Mouse (Mus musculus) limb, embryonic 13.5 days (tissue): Measurements from ENCODE around the gene Hist1h1d. TPM values are rescaled to one million over a fixed set of nuclear protein-coding genes. Genes with fewer than 3 reads are reported as not detected.
"Not testable (repeated sequence)": the region's sequence is repeated elsewhere in the genome, so short reads cannot be mapped to it uniquely, and the experiment has no call there.

Experiments
- ATAC-seq: fragments of 200-750 bp; cut with Nextera tagmentation; 2 replicates; pipeline ENCODE4 v1.8.0; 2017; ENCODE audit warnings: low read depth, moderate number of reproducible peaks, moderate TSS enrichment; ENCODE audit not compliant: low FRiP score
- H3K27ac ChIP-seq: fragments of 300-500 bp; sonication (generic); 2 replicates; pipeline ENCODE4 v1.5.1; 2015; ENCODE audit warnings: inconsistent platforms, mild to moderate bottlenecking, moderate library complexity
- H3K27me3 ChIP-seq: fragments of 300-500 bp; sonication (generic); 2 replicates; pipeline ENCODE4 v1.6.1; 2015; ENCODE audit warnings: mild to moderate bottlenecking, inconsistent platforms
- H3K36me3 ChIP-seq: fragments of 300-500 bp; sonication (generic); 2 replicates; pipeline ENCODE4 v1.6.1; 2015; ENCODE audit warnings: inconsistent platforms, mild to moderate bottlenecking, moderate library complexity
- H3K4me1 ChIP-seq: fragments of 300-500 bp; sonication (generic); 2 replicates; pipeline ENCODE4 v1.6.1; 2015; ENCODE audit warnings: inconsistent platforms
- H3K4me2 ChIP-seq: fragments of 300-500 bp; sonication (generic); replicated peaks from 2 replicates; pipeline ENCODE4 v1.6.1; 2015; ENCODE audit warnings: inconsistent platforms, mild to moderate bottlenecking, moderate library complexity
- H3K4me3 ChIP-seq: fragments of 300-500 bp; sonication (generic); 2 replicates; pipeline ENCODE4 v1.5.1; 2015; ENCODE audit warnings: moderate library complexity, mild to moderate bottlenecking, inconsistent platforms
- H3K9ac ChIP-seq: fragments of 300-500 bp; sonication (generic); 2 replicates; pipeline ENCODE4 v1.6.1; 2015; ENCODE audit warnings: mild to moderate bottlenecking, inconsistent platforms
- H3K9me3 ChIP-seq: fragments of 300-500 bp; sonication (generic); 2 replicates; pipeline ENCODE4 v1.6.1; 2016; ENCODE audit warnings: inconsistent platforms
- WGBS: fragments of 180-500 bp; shearing (Covaris S2); methylation state at CpG from one replicate; pipeline ENCODE4 v1.1.7; 2015; 5-methylcytosine and 5-hydroxymethylcytosine counted together
- polyA plus RNA-seq: library from polyadenylated mRNA; unstranded; fragments of >200 nt; fragmentation: Nextera tagmentation; extraction: Ambion mirVana; gene quantifications from 2 replicates; pipeline ENCODE4 v1.2.1, GENCODE M21; 2015

Hist1h1d gene
- polyA plus RNA-seq, 1 experiment from 2014 or later, result 0.46 TPM

GRCm38 (mm10) chr13:23541497-23541896 lies 11.6 kb upstream of the Hist1h1d start:
- no peak overlapping the region for H3K4me2 ChIP-seq
- H3K36me3 ChIP-seq, result no peaks in the 10 kb centered on the region
- no peak overlapping the region for H3K27ac ChIP-seq
- no peak for ATAC-seq
- no peak overlapping the region for H3K4me3 ChIP-seq
- H3K9me3 ChIP-seq, result no peaks in the 10 kb centered on the region
- WGBS, result 80% methylated on average over 3 of the region's 3 CpGs
- no peak overlapping the region for H3K9ac ChIP-seq
- no peaks in the 10 kb centered on the region for H3K27me3 ChIP-seq
- peaks cover 25% of the 10 kb centered on the region for H3K4me1 ChIP-seq

GRCm38 (mm10) chr13:23542225-23542980 lies 10.7 kb upstream of the Hist1h1d start:
- peak overlapping the region; percentile 86 for H3K27ac ChIP-seq
- H3K36me3 ChIP-seq, H3K9me3 ChIP-seq, ATAC-seq, H3K27me3 ChIP-seq: not testable (repeated sequence)
- peaks cover 17% of the 10 kb centered on the region for H3K4me1 ChIP-seq
- peak overlapping the region; percentile 50 for H3K4me3 ChIP-seq
- peak overlapping the region; percentile 67 for H3K9ac ChIP-seq
- 7% methylated on average over 3 of the region's 3 CpGs for WGBS
- H3K4me2 ChIP-seq, result peak overlapping the region; percentile 73

DNA sequence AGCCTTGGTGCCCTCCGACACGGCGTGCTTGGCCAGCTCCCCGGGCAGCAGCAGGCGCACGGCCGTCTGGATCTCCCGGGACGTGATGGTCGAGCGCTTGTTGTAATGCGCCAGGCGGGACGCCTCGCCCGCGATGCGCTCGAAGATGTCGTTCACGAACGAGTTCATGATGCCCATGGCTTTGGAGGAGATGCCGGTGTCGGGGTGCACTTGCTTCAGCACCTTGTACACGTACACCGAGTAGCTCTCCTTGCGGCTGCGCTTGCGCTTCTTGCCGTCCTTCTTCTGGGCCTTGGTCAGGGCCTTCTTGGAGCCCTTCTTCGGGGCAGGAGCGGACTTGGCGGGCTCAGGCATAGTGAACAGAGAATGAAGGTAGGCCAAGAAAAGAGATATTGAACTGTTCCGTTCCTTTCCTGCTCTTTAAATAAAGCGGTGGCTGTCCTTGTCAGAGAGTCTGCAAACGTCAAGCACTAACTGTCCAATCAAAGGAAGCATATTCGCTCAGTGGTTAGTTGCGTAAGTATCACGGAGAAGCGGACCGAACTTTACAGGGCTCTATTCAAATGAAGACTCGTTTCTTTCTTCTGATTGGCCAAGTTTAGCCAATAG lies 10.0 kb upstream of the Hist1h1d start, which contains the start of gene Hist1h2bh:
Gene Hist1h2bh (minus strand): TSS at position 394 of the 609 bp plus-strand sequence.
- Histone ChIP-seq H3K4me2 (peak within 1 kb of the TSS; percentile 73), H3K27ac (peak within 1 kb of the TSS; percentile 95), H3K9ac (peak within 1 kb of the TSS; percentile 67), H3K4me3 (peak within 1 kb of the TSS; percentile 52), H3K4me1 (peaks cover 11% of the 10 kb centered on the region)
- peak; percentile 97 for ATAC-seq
- H3K36me3 ChIP-seq, H3K27me3 ChIP-seq, H3K9me3 ChIP-seq: not testable (repeated sequence)
- WGBS, result under 1% methylated on average over 37 of the region's 42 CpGs

GRCm38 (mm10) chr13:23543965-23544786 lies 8.9 kb upstream of the Hist1h1d start, which contains the start of gene Hist1h3f:
Hist1h3f (plus strand) TSS chr13:23544052.
- under 1% methylated on average over 29 of the region's 45 CpGs for WGBS
- peak; percentile 93 for ATAC-seq
- H3K36me3 ChIP-seq, result no peaks in the 10 kb centered on the region

GRCm38 (mm10) chr13:23544787-23545120 lies 8.3 kb upstream of the Hist1h1d start:
- 0% methylated on average over 12 of the region's 14 CpGs for WGBS
- H3K4me1 ChIP-seq, H3K9me3 ChIP-seq, ATAC-seq, H3K27me3 ChIP-seq, H3K36me3 ChIP-seq: not testable (repeated sequence)
- peak overlapping the region; percentile 73 for H3K4me2 ChIP-seq
- peak overlapping the region; percentile 52 for H3K4me3 ChIP-seq
- H3K9ac ChIP-seq, result peak overlapping the region; percentile 65
- peak overlapping the region; percentile 90; the same call in 1 of the 2 replicates for H3K27ac ChIP-seq

More at GRCm38 (mm10) chr13:23543965-23544786, 8.9 kb upstream of the Hist1h1d start, which contains the start of gene Hist1h3f:
- Histone ChIP-seq H3K4me3 (peak within 1 kb of the TSS; percentile 52), H3K4me2 (peak within 1 kb of the TSS; percentile 73), H3K27ac (peak within 1 kb of the TSS; percentile 95), H3K27me3 (no peaks in the 10 kb centered on the region), H3K9me3 (no peaks in the 10 kb centered on the region), H3K4me1 (peaks cover 7% of the 10 kb centered on the region), H3K9ac (peak within 1 kb of the TSS; percentile 69)

DNA sequence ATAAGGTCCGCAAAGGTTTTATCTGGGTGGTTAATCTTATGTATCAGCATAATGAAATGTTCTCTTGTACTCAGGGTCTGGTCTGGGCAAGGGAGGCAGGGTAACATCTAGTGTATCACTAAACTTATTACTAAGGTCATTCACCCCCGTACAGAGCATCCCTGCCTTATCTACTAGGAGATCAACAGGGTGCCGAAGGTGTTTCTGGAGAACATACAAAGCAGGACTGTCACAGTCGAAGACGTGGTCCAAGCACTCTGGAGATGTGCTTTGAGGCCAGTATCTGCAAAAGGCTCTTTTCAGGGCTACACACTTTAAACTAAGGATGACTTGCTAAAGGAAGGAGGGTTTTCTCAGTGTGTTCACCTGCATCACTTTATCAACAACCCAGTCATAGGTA lies 6.4 kb upstream of the Hist1h1d start:
- Histone ChIP-seq H3K27me3 (no peaks in the 10 kb centered on the region), H3K9ac (no peak overlapping the region), H3K9me3 (no peaks in the 10 kb centered on the region), H3K27ac (no peak overlapping the region), H3K36me3 (no peaks in the 10 kb centered on the region), H3K4me3 (no peak overlapping the region), H3K4me2 (no peak overlapping the region), H3K4me1 (peaks cover 13% of the 10 kb centered on the region)
- 81% methylated on average over 5 of the region's 5 CpGs for WGBS
- no peak for ATAC-seq

GRCm38 (mm10) chr13:23550761-23551145 lies 2.3 kb upstream of the Hist1h1d start:
- Histone ChIP-seq H3K4me2 (peak overlapping the region; percentile 68), H3K9me3 (no peaks in the 10 kb centered on the region), H3K27ac (peak overlapping the region; percentile 94), H3K27me3 (no peaks in the 10 kb centered on the region), H3K36me3 (no peaks in the 10 kb centered on the region), H3K4me3 (peak overlapping the region; percentile 49), H3K9ac (peak overlapping the region; percentile 71), H3K4me1 (peaks cover 17% of the 10 kb centered on the region)
- no peak for ATAC-seq
- WGBS, result 2% methylated on average over 3 of the region's 3 CpGs

- H3K27me3 ChIP-seq, H3K9me3 ChIP-seq, H3K36me3 ChIP-seq: not testable (repeated sequence)
- H3K4me1 ChIP-seq, result peaks cover 15% of the 10 kb centered on the region
- peak within 1 kb of the TSS; percentile 94 for H3K27ac ChIP-seq
- H3K9ac ChIP-seq, result peak within 1 kb of the TSS; percentile 71
- peak within 1 kb of the TSS; percentile 49 for H3K4me3 ChIP-seq
- under 1% methylated on average over 47 of the region's 47 CpGs for WGBS
- peak; percentile 82 for ATAC-seq
- peak within 1 kb of the TSS; percentile 68 for H3K4me2 ChIP-seq
These were observed 1.8 kb upstream of the Hist1h1d start, which contains the start of gene Hist1h4f for GRCm38 (mm10) chr13:23551146-23551834. Hist1h4f (minus strand) TSS chr13:23551648.

DNA sequence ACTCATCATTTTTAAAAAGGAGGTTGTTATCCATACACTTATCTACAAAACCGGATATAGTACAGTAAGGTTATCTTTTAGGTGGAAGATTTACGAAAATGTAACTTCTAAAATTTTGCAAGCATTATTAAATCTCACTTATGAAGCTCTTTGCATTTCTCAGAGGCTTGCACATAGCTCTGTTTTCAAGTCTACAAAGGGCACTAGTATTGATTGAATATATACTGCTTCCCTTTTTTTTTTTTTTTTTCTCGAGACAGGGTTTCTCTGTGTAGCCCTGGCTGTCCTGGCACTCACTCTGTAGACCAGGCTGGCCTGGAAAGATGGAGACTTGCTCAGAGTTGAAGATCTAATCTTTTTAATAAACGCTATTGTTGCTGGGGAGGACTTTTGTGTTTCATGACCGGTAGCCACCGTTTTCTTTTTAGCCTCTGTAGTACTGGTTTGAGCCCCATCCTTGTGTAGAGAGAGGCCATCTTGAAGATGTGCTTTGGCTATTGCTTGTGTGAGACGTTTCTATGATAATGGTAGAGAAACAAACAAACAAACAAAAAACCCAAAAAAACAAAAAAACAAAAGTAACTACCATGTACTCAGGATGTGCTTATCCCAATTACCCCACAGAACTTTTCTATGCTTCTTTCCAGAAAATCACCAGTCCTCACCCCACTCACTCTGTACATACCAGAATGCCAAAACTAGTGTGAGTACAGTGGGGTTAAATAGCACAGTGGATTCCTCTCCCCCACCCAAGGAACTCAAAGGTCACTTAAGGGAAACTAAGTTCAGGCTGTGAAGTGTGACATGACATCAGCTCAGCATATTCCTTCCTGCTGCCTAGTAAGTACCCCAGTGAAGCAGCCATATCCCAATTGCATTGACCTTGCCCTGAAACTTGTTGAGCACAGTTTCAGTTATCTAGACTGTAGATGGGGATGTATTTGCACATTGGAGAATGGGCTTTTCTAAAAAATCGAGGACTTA lies 839 bp upstream of the Hist1h1d start:
- ATAC-seq, result no peak
- no peaks in the 10 kb centered on the region for H3K36me3 ChIP-seq
- H3K4me2 ChIP-seq, result peak overlapping the region; percentile 68
- 0 out of 2 replicates have a peak overlapping the region, but pooled peaks have one; percentile 31 for H3K9ac ChIP-seq
- H3K9me3 ChIP-seq, result no peaks in the 10 kb centered on the region
- peaks cover 19% of the 10 kb centered on the region for H3K4me1 ChIP-seq
- H3K27ac ChIP-seq, result peak overlapping the region; percentile 94
- H3K27me3 ChIP-seq, result no peaks in the 10 kb centered on the region
- WGBS, result 60% methylated on average over 8 of the region's 8 CpGs
- H3K4me3 ChIP-seq, result peak overlapping the region; percentile 49

DNA sequence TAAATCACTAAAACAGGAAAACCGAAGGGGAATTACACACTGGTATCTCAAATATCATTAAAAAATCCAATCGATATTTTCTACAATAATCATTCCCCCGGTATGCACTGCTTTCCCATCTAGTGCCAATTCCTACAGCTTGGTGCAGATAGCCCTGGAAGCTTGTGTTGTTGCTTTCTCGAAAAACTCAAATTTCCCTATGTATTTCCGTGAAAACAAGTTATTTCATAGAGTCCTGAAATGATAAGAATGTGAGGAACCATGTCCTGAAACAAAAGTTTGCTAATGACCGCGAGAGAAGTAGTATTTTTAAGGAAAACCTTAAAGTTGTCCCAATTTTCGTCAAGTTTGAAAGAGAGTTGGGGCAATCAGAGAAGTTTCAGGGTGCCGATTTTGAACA lies 1.3 kb downstream of the Hist1h1d start:
- Histone ChIP-seq H3K9ac (peak overlapping the region; percentile 85), H3K27ac (peak overlapping the region; percentile 99), H3K36me3 (no peaks in the 10 kb centered on the region), H3K4me1 (peaks cover 19% of the 10 kb centered on the region), H3K4me2 (peak overlapping the region; percentile 89), H3K9me3 (no peaks in the 10 kb centered on the region), H3K27me3 (no peaks in the 10 kb centered on the region), H3K4me3 (peak overlapping the region; percentile 61)
- 20% methylated on average over 9 of the region's 9 CpGs for WGBS
- no peak for ATAC-seq
